Mouse (Mus musculus): ENCODE data around the gene Tmem202. TPM values are rescaled to one million over a fixed set of nuclear protein-coding genes. Genes with fewer than 3 reads are reported as not detected.

Tmem202 gene
- polyA plus RNA-seq, 1 experiment, result not detected

DNA sequence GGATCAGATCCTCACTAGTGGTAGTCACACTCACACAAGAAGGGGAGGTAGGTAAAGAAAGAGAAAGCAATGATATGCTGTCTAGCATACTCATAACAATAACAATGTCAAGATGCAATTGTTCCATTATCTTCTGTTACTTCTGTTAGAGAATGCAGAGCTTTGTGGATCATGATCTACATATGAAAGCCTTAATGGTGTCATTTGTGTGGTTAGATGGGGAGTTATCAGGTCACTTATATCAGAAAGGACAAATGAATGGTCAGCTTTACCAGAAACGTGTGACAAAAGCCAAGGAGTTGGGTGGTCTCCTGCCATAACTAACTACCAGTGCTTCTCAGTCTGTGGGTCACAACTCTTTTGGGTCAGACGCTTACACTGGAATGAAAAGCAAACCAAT lies 66.5 kb downstream of the Tmem202 start:
- 83% methylated on average over 2 of the region's 2 CpGs for WGBS
- TF ChIP-seq POLR2A (IDR thresholded peaks at IDR 0.05; ENCODE audit: borderline replicate concordance, control insufficient read depth, low read depth, low read length) (no peak), CTCF (IDR thresholded peaks at IDR 0.05; ENCODE audit: control insufficient read depth, insufficient read depth, low read length) (no peak)
- H3K4me1 ChIP-seq (ENCODE audit: control insufficient read depth, insufficient read depth, low read length), result no peaks in the 10 kb centered on the region; the same call in 1 of the 2 replicates
- no peak overlapping the region for H3K4me3 ChIP-seq (replicated peaks; ENCODE audit: control insufficient read depth, low read depth, low read length)
- H3K27ac ChIP-seq (ENCODE audit: control insufficient read depth, insufficient read depth, low read depth, low read length, poor library complexity), result no peak overlapping the region

DNA sequence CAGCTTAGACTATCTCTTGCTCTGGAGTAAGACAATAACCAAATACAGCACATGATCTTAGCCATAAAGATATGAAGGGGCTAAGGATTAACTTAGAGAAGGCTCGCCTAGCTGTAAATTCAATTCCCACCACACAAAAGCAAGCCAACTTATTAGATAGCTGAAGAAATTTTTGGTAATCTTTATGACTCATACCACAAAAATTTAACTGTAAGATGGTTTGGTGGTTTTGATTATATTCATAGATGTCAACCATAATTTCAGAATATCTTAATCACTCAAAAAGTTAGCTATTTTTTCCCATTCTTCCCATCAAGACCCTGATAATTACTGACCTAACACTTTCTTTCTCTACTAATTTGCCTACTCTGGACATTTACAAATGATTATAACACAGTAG lies 70.2 kb downstream of the Tmem202 start:
- Histone ChIP-seq H3K27ac (ENCODE audit: control insufficient read depth, insufficient read depth, low read depth, low read length, poor library complexity) (no peak overlapping the region), H3K4me3 (replicated peaks; ENCODE audit: control insufficient read depth, low read depth, low read length) (no peak overlapping the region), H3K4me1 (ENCODE audit: control insufficient read depth, insufficient read depth, low read length) (no peaks in the 10 kb centered on the region; the same call in 1 of the 2 replicates)
- TF ChIP-seq POLR2A (IDR thresholded peaks at IDR 0.05; ENCODE audit: borderline replicate concordance, control insufficient read depth, low read depth, low read length) (no peak), CTCF (IDR thresholded peaks at IDR 0.05; ENCODE audit: control insufficient read depth, insufficient read depth, low read length) (no peak)
- WGBS, result 64% methylated on average over 1 of the region's 1 CpGs

Other genes with a start within 250 kb of the Tmem202 start
- gene Adpgk, start 248.3 kb downstream of the Tmem202 start, polyA plus RNA-seq (2011; ENCODE audit: insufficient read depth, insufficient read length, low replicate concordance, missing spikeins), result 81.1 and 196 TPM in 2 replicates
- gene Bbs4, start 186.3 kb downstream of the Tmem202 start, polyA plus RNA-seq (2011; ENCODE audit: insufficient read depth, insufficient read length, low replicate concordance, missing spikeins), result 4.5 TPM in 1 of 2 replicates, not detected in the other
- 16.9 and 27.9 TPM in 2 replicates for gene Arih1, start 53.2 kb downstream of the Tmem202 start, polyA plus RNA-seq (2011; ENCODE audit: insufficient read depth, insufficient read length, low replicate concordance, missing spikeins)
- 41.8 and 98.1 TPM in 2 replicates for gene Hexa, start 307 bp downstream of the Tmem202 start, polyA plus RNA-seq (2011; ENCODE audit: insufficient read depth, insufficient read length, low replicate concordance, missing spikeins)
- not detected in 2 replicates for gene Celf6, start 38.1 kb upstream of the Tmem202 start, polyA plus RNA-seq (2011; ENCODE audit: insufficient read depth, insufficient read length, low replicate concordance, missing spikeins)
- 18.6 and 41.4 TPM in 2 replicates for gene Parp6, start 77.4 kb upstream of the Tmem202 start, polyA plus RNA-seq (2011; ENCODE audit: insufficient read depth, insufficient read length, low replicate concordance, missing spikeins)
- gene Pkm, start 116.5 kb upstream of the Tmem202 start, polyA plus RNA-seq (2011; ENCODE audit: insufficient read depth, insufficient read length, low replicate concordance, missing spikeins), result 121 and 351 TPM in 2 replicates
- 2.8 TPM in 1 of 2 replicates, not detected in the other for gene Gramd2, start 140.3 kb upstream of the Tmem202 start, polyA plus RNA-seq (2011; ENCODE audit: insufficient read depth, insufficient read length, low replicate concordance, missing spikeins)
- 1.1 and 3.5 TPM in 2 replicates for gene Senp8, start 210.9 kb upstream of the Tmem202 start, polyA plus RNA-seq (2011; ENCODE audit: insufficient read depth, insufficient read length, low replicate concordance, missing spikeins)
- gene Myo9a, start 211.0 kb upstream of the Tmem202 start, polyA plus RNA-seq (2011; ENCODE audit: insufficient read depth, insufficient read length, low replicate concordance, missing spikeins), result 2.8 and 7.5 TPM in 2 replicates

Data from bone marrow, adult 2 months (tissue).